Mouse (Mus musculus) splenic B cell, adult 2 months (primary cell): Measurements from ENCODE around the gene Fam166a.

Experiments
- DNase-seq: peaks from one replicate; pipeline ENCODE4 v3.0.0-alpha.2; 2011; ENCODE audit warnings: low read depth, low spot score
- H3K27me3 ChIP-seq: 2 replicates; pipeline ENCODE4 v1.6.1; 2012; ENCODE audit warnings: mild to moderate bottlenecking, low read length, moderate library complexity, mixed read lengths; ENCODE audit not compliant: control insufficient read depth, poor library complexity, insufficient read depth, severe bottlenecking
- H3K36me3 ChIP-seq: 2 replicates; pipeline ENCODE4 v1.6.1; 2012; ENCODE audit warnings: mild to moderate bottlenecking, low read length, moderate library complexity, mixed read lengths; ENCODE audit not compliant: control insufficient read depth, poor library complexity, insufficient read depth, severe bottlenecking

Gene Fam166a

GRCm38 (mm10) chr2:25224766-25225752, 6.5 kb downstream of the Fam166a start:
- H3K36me3 ChIP-seq = no peaks in the 10 kb centered on the region; the same call in 1 of the 2 replicates
- peak; percentile 99 for DNase-seq

GRCm38 (mm10) chr2:25225811-25226379, 7.3 kb downstream of the Fam166a start:
- no peaks in the 10 kb centered on the region for H3K27me3 ChIP-seq
- no peak for DNase-seq
- no peaks in the 10 kb centered on the region for H3K36me3 ChIP-seq

More at GRCm38 (mm10) chr2:25224766-25225752, 6.5 kb downstream of the Fam166a start:
- H3K27me3 ChIP-seq = no peaks in the 10 kb centered on the region

GRCm38 (mm10) chr2:25226864-25227263, 8.3 kb downstream of the Fam166a start:
- no peaks in the 10 kb centered on the region for H3K27me3 ChIP-seq
- no peak for DNase-seq
- no peaks in the 10 kb centered on the region for H3K36me3 ChIP-seq

GRCm38 (mm10) chr2:25227406-25227805, 8.9 kb downstream of the Fam166a start:
- DNase-seq = no peak
- Histone ChIP-seq H3K36me3 (no peaks in the 10 kb centered on the region), H3K27me3 (no peaks in the 10 kb centered on the region)

- no peaks in the 10 kb centered on the region for H3K36me3 ChIP-seq
- H3K27me3 ChIP-seq = no peaks in the 10 kb centered on the region
- peak; percentile 94 for DNase-seq
Measured at GRCm38 (mm10) chr2:25228431-25228889, 9.9 kb downstream of the Fam166a start.

- no peak for DNase-seq
- Histone ChIP-seq H3K27me3 (no peaks in the 10 kb centered on the region), H3K36me3 (no peaks in the 10 kb centered on the region)
Measured at GRCm38 (mm10) chr2:25228995-25229530, 10.5 kb downstream of the Fam166a start.

GRCm38 (mm10) chr2:25229582-25229981, 11.0 kb downstream of the Fam166a start:
- DNase-seq = no peak
- H3K36me3 ChIP-seq = no peaks in the 10 kb centered on the region
- no peaks in the 10 kb centered on the region for H3K27me3 ChIP-seq

GRCm38 (mm10) chr2:25230581-25230980, 12.0 kb downstream of the Fam166a start:
- Histone ChIP-seq H3K27me3 (no peaks in the 10 kb centered on the region), H3K36me3 (no peaks in the 10 kb centered on the region)
- no peak for DNase-seq

GRCm38 (mm10) chr2:25231038-25231437, 12.5 kb downstream of the Fam166a start:
- Histone ChIP-seq H3K27me3 (no peaks in the 10 kb centered on the region), H3K36me3 (no peaks in the 10 kb centered on the region)
- no peak for DNase-seq

GRCm38 (mm10) chr2:25233421-25233820, 14.9 kb downstream of the Fam166a start:
- Histone ChIP-seq H3K36me3 (no peaks in the 10 kb centered on the region), H3K27me3 (no peaks in the 10 kb centered on the region)
- no peak for DNase-seq

GRCm38 (mm10) chr2:25234050-25234449, 15.5 kb downstream of the Fam166a start, which contains the start of gene Slc34a3:
TSS of gene Slc34a3 (minus strand) at chr2:25234364.
- DNase-seq = no peak
- no peaks in the 10 kb centered on the region for H3K36me3 ChIP-seq
- no peaks in the 10 kb centered on the region for H3K27me3 ChIP-seq

- Histone ChIP-seq H3K27me3 (no peaks in the 10 kb centered on the region), H3K36me3 (no peaks in the 10 kb centered on the region)
- no peak for DNase-seq
Measured at GRCm38 (mm10) chr2:25234551-25235220, 16.1 kb downstream of the Fam166a start.

- Histone ChIP-seq H3K27me3 (no peaks in the 10 kb centered on the region), H3K36me3 (no peaks in the 10 kb centered on the region)
- no peak for DNase-seq
Measured at GRCm38 (mm10) chr2:25236614-25237013, 18.1 kb downstream of the Fam166a start, which contains the start of gene Rnf224. TSS of gene Rnf224 (minus strand) at chr2:25236787.

- no peaks in the 10 kb centered on the region for H3K36me3 ChIP-seq
- no peak for DNase-seq
- H3K27me3 ChIP-seq = 0 out of 2 replicates have a peak, but pooled peaks cover 3% of the 10 kb centered on the region
Measured at GRCm38 (mm10) chr2:25237522-25237921, 19.0 kb downstream of the Fam166a start.
